Mouse (Mus musculus): ENCODE results near the gene Gtdc1.

DNA sequence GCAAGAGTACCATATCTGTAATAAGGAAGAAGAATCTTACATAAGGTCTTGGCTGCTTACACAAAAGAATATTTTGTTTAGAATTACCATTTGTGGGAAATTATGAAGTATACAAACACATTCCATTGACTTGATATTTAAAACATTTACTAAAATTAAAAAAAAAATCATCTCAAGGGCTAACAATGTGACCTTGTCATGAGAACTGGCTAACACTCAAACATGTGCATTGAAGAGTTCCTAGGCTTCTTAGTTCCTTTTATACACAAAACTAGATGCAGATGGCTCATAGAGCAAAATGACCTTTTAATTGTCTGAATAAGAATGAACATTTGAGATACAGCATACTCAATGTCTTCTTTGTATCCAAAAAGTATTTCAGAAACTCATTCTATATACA, 344.0 kb downstream of the Gtdc1 start:
- TF ChIP-seq CTCF (IDR thresholded peaks at IDR 0.05; ENCODE audit: extremely low read depth, insufficient read depth, low read length): no peak
- TF ChIP-seq POLR2A (IDR thresholded peaks at IDR 0.05; ENCODE audit: extremely low read depth, insufficient read depth, low read length): no peak

All from cortical plate, adult 2 months (tissue).